Mouse (Mus musculus) G1E-ER4 (cell line): Measurements from ENCODE around the gene Gata5. TPM values are rescaled to one million over a fixed set of nuclear protein-coding genes. Genes with fewer than 3 reads are reported as not detected.

Experiments used
- GATA1 ChIP-seq: IDR thresholded peaks from one replicate; pipeline ENCODE4 v1.8.0; 2012; ENCODE audit warnings: low read length, inconsistent platforms
- polyA plus RNA-seq: library from polyadenylated mRNA; stranded (reverse); fragments of >175 nt; gene quantifications from 2 replicates; pipeline ENCODE4 v1.2.3, GENCODE M21; 2012

Gene Gata5
- polyA plus RNA-seq, 1 experiment, result not detected

GRCm38 (mm10) chr2:180329466-180329865 lies 5.0 kb downstream of the Gata5 start:
- no peak for TF ChIP-seq GATA1

- TF ChIP-seq GATA1, result no peak
Observed at GRCm38 (mm10) chr2:180322674-180323355, 11.7 kb downstream of the Gata5 start.

GRCm38 (mm10) chr2:180320216-180320615 lies 14.3 kb downstream of the Gata5 start:
- TF ChIP-seq GATA1, result no peak

- no peak for TF ChIP-seq GATA1
Observed at GRCm38 (mm10) chr2:180317591-180317990, 16.9 kb downstream of the Gata5 start.

- no peak for TF ChIP-seq GATA1
Observed at GRCm38 (mm10) chr2:180314292-180314691, 20.2 kb downstream of the Gata5 start.

- TF ChIP-seq GATA1, result no peak
Observed at GRCm38 (mm10) chr2:180311147-180311546, 23.4 kb downstream of the Gata5 start.

GRCm38 (mm10) chr2:180307680-180308079 lies 26.8 kb downstream of the Gata5 start:
- TF ChIP-seq GATA1, result no peak

- TF ChIP-seq GATA1, result no peak
Observed at GRCm38 (mm10) chr2:180306423-180307168, 27.9 kb downstream of the Gata5 start.

- TF ChIP-seq GATA1, result no peak
Observed at GRCm38 (mm10) chr2:180306009-180306408, 28.5 kb downstream of the Gata5 start.

- no peak for TF ChIP-seq GATA1
Observed at GRCm38 (mm10) chr2:180305490-180305889, 29.0 kb downstream of the Gata5 start.

GRCm38 (mm10) chr2:180304554-180304953 lies 29.9 kb downstream of the Gata5 start:
- no peak for TF ChIP-seq GATA1

- TF ChIP-seq GATA1, result no peak
Observed at GRCm38 (mm10) chr2:180303468-180303867, 31.0 kb downstream of the Gata5 start.

GRCm38 (mm10) chr2:180302201-180302600 lies 32.3 kb downstream of the Gata5 start:
- TF ChIP-seq GATA1, result no peak

- TF ChIP-seq GATA1, result no peak
Observed at GRCm38 (mm10) chr2:180300771-180301170, 33.7 kb downstream of the Gata5 start.

GRCm38 (mm10) chr2:180300252-180300651 lies 34.2 kb downstream of the Gata5 start:
- TF ChIP-seq GATA1, result no peak

- TF ChIP-seq GATA1, result no peak
Observed at GRCm38 (mm10) chr2:180292906-180293305, 41.6 kb downstream of the Gata5 start.

GRCm38 (mm10) chr2:180292026-180292425 lies 42.5 kb downstream of the Gata5 start:
- no peak for TF ChIP-seq GATA1
